Mouse (Mus musculus) liver, adult 2 months (tissue): Measurements from ENCODE around the gene Trub2.

Experiments used
- CTCF ChIP-seq: fragments of 200-500 bp; IDR thresholded peaks from 2 replicates; pipeline ENCODE4 v1.5.1; 2011; ENCODE audit warnings: low read depth, low read length, control low read depth
- POLR2A ChIP-seq: fragments of 200-500 bp; IDR thresholded peaks from 2 replicates; pipeline ENCODE4 v1.6.1; 2011; ENCODE audit warnings: low read length, control low read depth; ENCODE audit not compliant: insufficient read depth; ENCODE audit errors: extremely low read depth

- TF ChIP-seq CTCF (peak; percentile 53), POLR2A (no peak)
Measured at GRCm38 (mm10) chr2:29803400-29803831, 15.1 kb upstream of the Trub2 start.
